Mouse (Mus musculus) neural tube, embryonic 15.5 days (tissue): Measurements from ENCODE around the gene Mettl24. TPM values are rescaled to one million over a fixed set of nuclear protein-coding genes. Genes with fewer than 3 reads are reported as not detected.

Experiments
- ATAC-seq: fragments of 200-750 bp; cut with Nextera tagmentation; 2 replicates; pipeline ENCODE4 v1.8.0; 2017; ENCODE audit warnings: mild to moderate bottlenecking, moderate TSS enrichment, moderate library complexity; ENCODE audit not compliant: low FRiP score
- H3K27ac ChIP-seq: fragments of 300-500 bp; sonication (generic); replicated peaks from 2 replicates; pipeline ENCODE4 v1.5.1; 2015; ENCODE audit warnings: mild to moderate bottlenecking, inconsistent platforms
- H3K27me3 ChIP-seq: fragments of 300-500 bp; sonication (generic); replicated peaks from 2 replicates; pipeline ENCODE4 v1.6.1; 2015; ENCODE audit warnings: inconsistent platforms
- H3K36me3 ChIP-seq: fragments of 300-500 bp; sonication (generic); 2 replicates; pipeline ENCODE4 v1.6.1; 2015; ENCODE audit warnings: inconsistent platforms
- H3K4me1 ChIP-seq: fragments of 300-500 bp; sonication (generic); 2 replicates; pipeline ENCODE4 v1.6.1; 2015; ENCODE audit warnings: inconsistent platforms
- H3K4me2 ChIP-seq: fragments of 300-500 bp; sonication (generic); 2 replicates; pipeline ENCODE4 v1.6.1; 2015; ENCODE audit warnings: inconsistent platforms, mild to moderate bottlenecking, moderate library complexity
- H3K4me3 ChIP-seq: fragments of 300-500 bp; sonication (generic); replicated peaks from 2 replicates; pipeline ENCODE4 v1.5.1; 2015; ENCODE audit warnings: mild to moderate bottlenecking, inconsistent platforms
- H3K9ac ChIP-seq: fragments of 300-500 bp; sonication (generic); replicated peaks from 2 replicates; pipeline ENCODE4 v1.6.1; 2015; ENCODE audit warnings: mild to moderate bottlenecking, inconsistent platforms
- H3K9me3 ChIP-seq: fragments of 300-500 bp; sonication (generic); replicated peaks from 2 replicates; pipeline ENCODE4 v1.6.1; 2016; ENCODE audit warnings: inconsistent platforms
- WGBS: fragments of 180-500 bp; shearing (Covaris S2); methylation state at CpG from one replicate; pipeline ENCODE4 v1.1.7; 2015; ENCODE audit warnings: mixed read lengths; 5-methylcytosine and 5-hydroxymethylcytosine counted together
- polyA plus RNA-seq: library from polyadenylated mRNA; unstranded; fragments of >200 nt; fragmentation: Nextera tagmentation; extraction: Ambion mirVana; gene quantifications from 2 replicates; pipeline ENCODE4 v1.2.1, GENCODE M21; 2015

The Mettl24 gene
- polyA plus RNA-seq, 1 experiment from 2014 or later = 1.2 TPM

DNA sequence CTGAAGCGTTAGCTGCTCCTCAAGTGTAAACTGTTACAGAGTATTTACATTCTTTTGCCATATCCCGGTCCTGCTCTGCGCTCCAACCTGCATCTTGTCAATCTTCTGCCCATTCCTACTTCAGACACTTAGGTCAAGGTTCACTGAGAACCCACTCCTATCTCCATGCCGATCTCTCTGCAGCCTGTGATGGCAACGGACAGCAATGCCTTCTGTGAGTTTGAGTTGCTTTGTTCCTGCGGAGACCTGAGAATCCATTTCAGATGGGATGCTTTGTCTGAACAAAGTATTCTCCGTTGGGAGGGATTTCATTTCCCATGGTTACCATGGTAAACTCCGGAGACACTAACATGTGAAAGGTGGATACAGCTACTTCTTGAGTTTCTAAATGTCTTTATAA is 2.6 kb downstream of the Mettl24 start:
- WGBS = 55% methylated on average over 8 of the region's 8 CpGs
- no peaks in the 10 kb centered on the region for H3K9me3 ChIP-seq
- no peak overlapping the region for H3K4me2 ChIP-seq
- no peaks in the 10 kb centered on the region for H3K27me3 ChIP-seq
- no peak overlapping the region for H3K27ac ChIP-seq
- no peak for ATAC-seq
- no peaks in the 10 kb centered on the region for H3K36me3 ChIP-seq
- H3K4me1 ChIP-seq = peaks cover 24% of the 10 kb centered on the region
- H3K4me3 ChIP-seq = no peak overlapping the region
- H3K9ac ChIP-seq = no peak overlapping the region

DNA sequence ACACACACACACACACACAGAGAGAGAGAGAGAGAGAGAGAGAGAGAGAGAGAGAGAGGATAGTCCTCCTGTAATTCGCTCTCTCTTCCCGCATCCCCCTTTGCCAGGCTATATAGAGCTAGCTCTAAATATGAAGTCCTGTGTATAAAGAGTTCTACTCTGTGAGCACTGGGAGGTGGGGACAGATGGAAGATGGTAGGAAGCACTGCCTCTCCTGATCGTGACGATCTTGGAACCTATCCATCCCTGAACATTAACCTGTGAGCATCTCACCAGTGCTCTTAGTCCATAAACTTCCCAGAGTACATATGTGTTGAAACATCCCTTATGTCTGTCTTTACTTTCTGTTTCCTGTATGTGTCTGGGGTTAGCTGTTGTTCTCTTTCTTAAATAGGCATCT is 3.9 kb downstream of the Mettl24 start:
- Histone ChIP-seq H3K9me3 (no peaks in the 10 kb centered on the region), H3K36me3 (no peaks in the 10 kb centered on the region), H3K27me3 (no peaks in the 10 kb centered on the region), H3K4me1 (peaks cover 24% of the 10 kb centered on the region), H3K9ac (no peak overlapping the region), H3K4me2 (no peak overlapping the region), H3K27ac (no peak overlapping the region), H3K4me3 (no peak overlapping the region)
- WGBS = 89% methylated on average over 4 of the region's 4 CpGs
- ATAC-seq = no peak

GRCm38 (mm10) chr10:40687407-40687806 is 4.3 kb downstream of the Mettl24 start:
- H3K27me3 ChIP-seq = no peaks in the 10 kb centered on the region
- H3K36me3 ChIP-seq = no peaks in the 10 kb centered on the region
- no peaks in the 10 kb centered on the region for H3K9me3 ChIP-seq
- H3K4me2 ChIP-seq = no peak overlapping the region
- peaks cover 22% of the 10 kb centered on the region for H3K4me1 ChIP-seq
- ATAC-seq = no peak
- 81% methylated on average over 2 of the region's 2 CpGs for WGBS
- no peak overlapping the region for H3K27ac ChIP-seq
- no peak overlapping the region for H3K9ac ChIP-seq
- H3K4me3 ChIP-seq = no peak overlapping the region

GRCm38 (mm10) chr10:40688266-40688665 is 5.2 kb downstream of the Mettl24 start:
- peak; percentile 32 for ATAC-seq
- Histone ChIP-seq H3K27me3 (no peaks in the 10 kb centered on the region), H3K9me3 (no peaks in the 10 kb centered on the region; the same call in 1 of the 2 replicates), H3K36me3 (no peaks in the 10 kb centered on the region), H3K4me2 (no peak overlapping the region), H3K4me3 (no peak overlapping the region), H3K27ac (peak overlapping the region; percentile 42; the same call in 1 of the 2 replicates), H3K9ac (no peak overlapping the region), H3K4me1 (peaks cover 14% of the 10 kb centered on the region)
- WGBS = 75% methylated on average over 6 of the region's 6 CpGs

GRCm38 (mm10) chr10:40688873-40689272 is 5.8 kb downstream of the Mettl24 start:
- H3K27ac ChIP-seq = peak overlapping the region; percentile 42

DNA sequence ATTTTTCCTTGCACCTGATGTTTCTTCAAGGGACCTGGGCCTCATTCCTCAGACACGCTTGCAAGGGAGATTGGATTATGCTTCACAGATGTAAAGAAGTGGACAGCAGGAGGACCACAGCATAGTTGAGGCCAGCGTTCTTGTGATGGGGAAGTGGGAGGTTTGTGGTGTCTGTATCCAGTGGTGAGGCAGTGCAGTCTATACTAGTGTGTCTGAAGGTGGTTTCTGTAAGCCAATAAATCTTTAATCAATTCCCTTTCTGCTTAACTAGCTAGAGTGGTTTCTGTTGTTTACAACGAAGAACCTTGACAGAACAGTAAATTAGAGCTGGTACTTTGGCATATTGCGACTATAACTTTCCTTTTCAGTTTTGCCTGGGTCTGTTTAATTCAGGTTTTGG is 15.6 kb downstream of the Mettl24 start:
- WGBS = 64% methylated on average over 4 of the region's 4 CpGs
- H3K4me2 ChIP-seq = no peak overlapping the region
- no peaks in the 10 kb centered on the region for H3K4me1 ChIP-seq
- H3K4me3 ChIP-seq = no peak overlapping the region
- H3K9ac ChIP-seq = no peak overlapping the region
- H3K9me3 ChIP-seq = no peaks in the 10 kb centered on the region
- peak; percentile 59; the same call in 1 of the 2 replicates for ATAC-seq
- no peaks in the 10 kb centered on the region for H3K36me3 ChIP-seq
- no peak overlapping the region for H3K27ac ChIP-seq
- no peaks in the 10 kb centered on the region for H3K27me3 ChIP-seq

More at GRCm38 (mm10) chr10:40688873-40689272, 5.8 kb downstream of the Mettl24 start:
- ATAC-seq = peak; percentile 34; the same call in 1 of the 2 replicates
- peaks cover 8% of the 10 kb centered on the region for H3K4me1 ChIP-seq
- no peaks in the 10 kb centered on the region; the same call in 1 of the 2 replicates for H3K9me3 ChIP-seq
- no peak overlapping the region for H3K9ac ChIP-seq
- no peak overlapping the region for H3K4me2 ChIP-seq
- no peaks in the 10 kb centered on the region for H3K36me3 ChIP-seq
- H3K27me3 ChIP-seq = no peaks in the 10 kb centered on the region
- 24% methylated on average over 1 of the region's 1 CpGs for WGBS
- no peak overlapping the region for H3K4me3 ChIP-seq

GRCm38 (mm10) chr10:40711127-40711526 is 28.0 kb downstream of the Mettl24 start:
- no peak overlapping the region for H3K4me2 ChIP-seq
- no peaks in the 10 kb centered on the region for H3K27me3 ChIP-seq
- H3K9me3 ChIP-seq = 0 out of 2 replicates have a peak, but pooled peaks cover 3% of the 10 kb centered on the region
- no peak overlapping the region for H3K27ac ChIP-seq
- no peak for ATAC-seq
- 0 out of 2 replicates have a peak, but pooled peaks cover 5% of the 10 kb centered on the region for H3K4me1 ChIP-seq
- H3K36me3 ChIP-seq = no peaks in the 10 kb centered on the region
- no peak overlapping the region for H3K9ac ChIP-seq
- WGBS = 88% methylated on average over 7 of the region's 7 CpGs
- no peak overlapping the region for H3K4me3 ChIP-seq

GRCm38 (mm10) chr10:40713018-40713608 is 30.0 kb downstream of the Mettl24 start:
- no peaks in the 10 kb centered on the region for H3K36me3 ChIP-seq
- peak overlapping the region; percentile 29; the same call in 1 of the 2 replicates for H3K27ac ChIP-seq
- 0 out of 2 replicates have a peak, but pooled peaks cover 5% of the 10 kb centered on the region for H3K4me1 ChIP-seq
- H3K9me3 ChIP-seq = no peaks in the 10 kb centered on the region
- no peak overlapping the region for H3K9ac ChIP-seq
- H3K4me3 ChIP-seq = no peak overlapping the region
- 45% methylated on average over 9 of the region's 9 CpGs for WGBS
- no peak overlapping the region for H3K4me2 ChIP-seq
- no peaks in the 10 kb centered on the region for H3K27me3 ChIP-seq
- peak; percentile 56; the same call in 1 of the 2 replicates for ATAC-seq

GRCm38 (mm10) chr10:40713829-40714228 is 30.7 kb downstream of the Mettl24 start:
- Histone ChIP-seq H3K4me2 (no peak overlapping the region), H3K27me3 (no peaks in the 10 kb centered on the region), H3K36me3 (no peaks in the 10 kb centered on the region), H3K27ac (no peak overlapping the region), H3K4me3 (no peak overlapping the region), H3K9me3 (no peaks in the 10 kb centered on the region), H3K4me1 (peaks cover 6% of the 10 kb centered on the region; the same call in 1 of the 2 replicates), H3K9ac (no peak overlapping the region)
- 76% methylated on average over 9 of the region's 9 CpGs for WGBS
- no peak; the same call in 1 of the 2 replicates for ATAC-seq

GRCm38 (mm10) chr10:40715151-40715550 is 32.1 kb downstream of the Mettl24 start:
- H3K4me2 ChIP-seq = no peak overlapping the region
- ATAC-seq = no peak
- no peaks in the 10 kb centered on the region for H3K27me3 ChIP-seq
- H3K27ac ChIP-seq = no peak overlapping the region
- WGBS = 89% methylated on average over 4 of the region's 4 CpGs
- H3K4me1 ChIP-seq = peaks cover 14% of the 10 kb centered on the region
- no peak overlapping the region for H3K4me3 ChIP-seq
- H3K9me3 ChIP-seq = no peaks in the 10 kb centered on the region
- H3K9ac ChIP-seq = no peak overlapping the region
- H3K36me3 ChIP-seq = no peaks in the 10 kb centered on the region

- ATAC-seq = no peak
- no peaks in the 10 kb centered on the region for H3K9me3 ChIP-seq
- no peaks in the 10 kb centered on the region for H3K27me3 ChIP-seq
- 72% methylated on average over 8 of the region's 8 CpGs for WGBS
- no peak overlapping the region for H3K9ac ChIP-seq
- no peak overlapping the region for H3K27ac ChIP-seq
- no peaks in the 10 kb centered on the region for H3K36me3 ChIP-seq
- H3K4me1 ChIP-seq = peaks cover 23% of the 10 kb centered on the region
- H3K4me3 ChIP-seq = no peak overlapping the region
- H3K4me2 ChIP-seq = no peak overlapping the region
Observed at GRCm38 (mm10) chr10:40716296-40716695, 33.2 kb downstream of the Mettl24 start.

DNA sequence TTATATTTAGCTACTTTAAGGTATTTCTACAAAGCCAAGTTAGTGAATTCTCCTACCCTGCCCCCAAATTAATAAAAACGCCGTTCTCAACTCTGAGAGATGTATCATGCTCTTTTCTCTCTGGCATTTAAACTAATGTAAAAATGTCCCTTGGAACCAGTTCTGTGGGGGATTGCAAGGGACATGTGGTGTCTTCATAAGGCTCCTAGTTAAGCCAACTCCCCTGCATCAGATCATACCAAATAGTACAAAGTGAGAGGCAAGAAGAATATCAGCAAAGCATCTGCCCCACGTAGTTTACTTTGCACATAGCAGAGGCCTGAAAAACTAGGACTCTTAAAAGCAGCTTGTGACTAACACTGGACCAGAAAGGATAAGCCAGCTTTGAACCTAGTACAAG is 33.6 kb downstream of the Mettl24 start:
- H3K27ac ChIP-seq = no peak overlapping the region
- no peak overlapping the region for H3K4me3 ChIP-seq
- H3K4me2 ChIP-seq = no peak overlapping the region
- H3K4me1 ChIP-seq = peaks cover 23% of the 10 kb centered on the region
- no peaks in the 10 kb centered on the region for H3K27me3 ChIP-seq
- no peaks in the 10 kb centered on the region for H3K9me3 ChIP-seq
- H3K36me3 ChIP-seq = no peaks in the 10 kb centered on the region
- no peak overlapping the region for H3K9ac ChIP-seq
- no peak for ATAC-seq
- 83% methylated on average over 3 of the region's 3 CpGs for WGBS
